Mouse (Mus musculus) heart, embryonic 16.5 days (tissue): ENCODE measurements at regions not wholly inside any gene's neighbourhood (a gene's known extent, or its start where the extent isn't known, plus 50 kb on each side); places are given as distances from the start of the nearest gene placed in this dataset.
A peak's percentile ranks its signal among the peaks of the same experiment; 100 is the strongest.

Experiments used
- ATAC-seq: fragments of 200-750 bp; cut with Nextera tagmentation; replicated peaks from 2 replicates; pipeline ENCODE4 v1.8.0; 2017; ENCODE audit warnings: moderate number of reproducible peaks; ENCODE audit not compliant: insufficient read depth, low FRiP score; ENCODE audit errors: extremely low read depth
- H3K27ac ChIP-seq: fragments of 300-500 bp; sonication (generic); 2 replicates; pipeline ENCODE4 v1.5.1; 2014; ENCODE audit warnings: mild to moderate bottlenecking, low read length, control low read depth, moderate library complexity
- H3K27me3 ChIP-seq: fragments of 300-500 bp; sonication (generic); 2 replicates; pipeline ENCODE4 v1.6.1; 2014; ENCODE audit warnings: low read length, mixed read lengths; ENCODE audit not compliant: control insufficient read depth, insufficient read depth
- H3K36me3 ChIP-seq: fragments of 300-500 bp; sonication (generic); 2 replicates; pipeline ENCODE4 v1.6.1; 2014; ENCODE audit not compliant: control insufficient read depth, insufficient read depth
- H3K4me1 ChIP-seq: fragments of 300-500 bp; sonication (generic); 2 replicates; pipeline ENCODE4 v1.6.1; 2014; ENCODE audit warnings: low read length, mixed read lengths; ENCODE audit not compliant: control insufficient read depth, insufficient read depth
- H3K4me2 ChIP-seq: fragments of 300-500 bp; sonication (generic); 2 replicates; pipeline ENCODE4 v1.6.1; 2014; ENCODE audit warnings: low read depth, mild to moderate bottlenecking, control low read depth, low read length
- H3K4me3 ChIP-seq: fragments of 300-500 bp; sonication (generic); 2 replicates; pipeline ENCODE4 v1.5.1; 2014; ENCODE audit warnings: mild to moderate bottlenecking, control low read depth, low read length
- H3K9ac ChIP-seq: fragments of 300-500 bp; sonication (generic); 2 replicates; pipeline ENCODE4 v1.6.1; 2014; ENCODE audit warnings: low read length, control low read depth
- H3K9me3 ChIP-seq: fragments of 300-500 bp; sonication (generic); replicated peaks from 2 replicates; pipeline ENCODE4 v1.6.1; 2016; ENCODE audit warnings: low read length; ENCODE audit not compliant: control insufficient read depth
- WGBS: fragments of 180-500 bp; shearing (Covaris S2); extraction: QIAGEN DNeasy Blood & Tissue Kit; methylation state at CpG from one replicate; pipeline ENCODE4 v1.1.7; 2014; 5-methylcytosine and 5-hydroxymethylcytosine counted together

DNA sequence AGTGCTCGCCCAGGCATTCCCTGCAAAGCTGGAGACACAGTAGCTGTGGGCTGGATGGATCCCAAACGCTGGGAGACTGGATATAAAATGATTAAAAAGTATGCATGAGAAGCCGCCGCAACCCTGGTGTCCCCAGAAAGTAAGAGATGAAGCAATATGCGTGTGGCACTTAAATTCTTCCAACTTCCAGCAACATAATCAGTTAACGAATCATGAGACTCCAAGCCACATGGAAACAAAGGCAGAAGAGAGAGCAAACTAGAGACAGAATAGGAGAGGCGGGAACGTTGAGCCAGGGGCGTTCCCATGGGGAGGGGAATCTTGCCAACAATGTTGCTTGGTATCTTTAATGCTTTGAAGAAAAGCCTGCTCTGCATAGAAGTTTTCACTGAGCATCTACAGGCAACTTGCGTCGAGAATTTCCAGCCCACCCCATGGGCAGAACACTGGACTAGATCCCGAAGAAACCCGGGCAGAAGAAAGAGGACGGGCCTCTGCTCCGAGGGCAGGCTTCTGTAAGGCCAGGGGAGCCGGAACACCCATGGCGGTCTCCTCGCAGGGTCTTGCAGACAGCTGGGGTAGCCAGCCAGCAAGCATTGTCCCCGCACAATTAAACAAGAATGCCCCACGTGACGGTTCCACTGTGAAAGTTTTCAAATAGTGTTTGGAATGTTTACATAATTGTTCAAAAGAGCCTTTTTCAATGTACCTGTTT is 333.7 kb downstream of the 3100002H09Rik start:
- Histone ChIP-seq H3K27ac (no peak overlapping the region), H3K4me3 (peak overlapping the region; percentile 53)
- no peak for ATAC-seq

DNA sequence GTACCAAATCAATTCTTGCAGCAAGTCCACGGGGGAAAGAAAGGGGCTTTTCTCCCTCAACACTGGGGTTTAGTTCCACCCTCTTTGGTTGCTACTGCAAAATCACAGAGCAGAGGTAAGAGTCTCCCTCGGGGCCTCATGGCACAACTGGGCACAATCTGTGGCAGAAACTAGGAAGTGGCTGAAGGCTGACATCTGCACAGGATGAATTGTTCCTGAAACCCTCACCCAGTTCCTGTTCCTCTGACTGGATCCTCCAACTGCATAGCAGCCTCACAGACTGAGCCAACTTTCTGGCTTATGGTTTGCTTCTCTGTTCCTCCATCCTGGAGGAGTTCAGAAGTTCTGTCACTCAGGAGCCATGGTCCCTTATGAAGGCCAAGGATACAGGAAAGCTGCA is 338.6 kb downstream of the 3100002H09Rik start:
- ATAC-seq: no peak
- Histone ChIP-seq H3K9me3 (no peaks in the 10 kb centered on the region), H3K4me2 (no peak overlapping the region), H3K27me3 (peaks cover 5% of the 10 kb centered on the region; the same call in 1 of the 2 replicates), H3K27ac (no peak overlapping the region), H3K36me3 (no peaks in the 10 kb centered on the region), H3K9ac (no peak overlapping the region), H3K4me1 (peaks cover 5% of the 10 kb centered on the region), H3K4me3 (no peak overlapping the region)
- WGBS: 68% methylated on average over 2 of the region's 2 CpGs

More for the DNA sequence above, 333.7 kb downstream of the 3100002H09Rik start:
- peaks cover 13% of the 10 kb centered on the region for H3K4me1 ChIP-seq
- H3K36me3 ChIP-seq: no peaks in the 10 kb centered on the region
- peak overlapping the region; percentile 80 for H3K4me2 ChIP-seq
- no peaks in the 10 kb centered on the region for H3K9me3 ChIP-seq
- H3K9ac ChIP-seq: peak overlapping the region; percentile 66
- H3K27me3 ChIP-seq: peaks cover 17% of the 10 kb centered on the region; the same call in 1 of the 2 replicates
- 9% methylated on average over 21 of the region's 21 CpGs for WGBS

- H3K4me1 ChIP-seq: 0 out of 2 replicates have a peak, but pooled peaks cover 3% of the 10 kb centered on the region
- H3K27me3 ChIP-seq: no peaks in the 10 kb centered on the region
- H3K9ac ChIP-seq: no peak overlapping the region
- H3K27ac ChIP-seq: no peak overlapping the region
- H3K4me3 ChIP-seq: no peak overlapping the region
- H3K36me3 ChIP-seq: no peaks in the 10 kb centered on the region
- no peaks in the 10 kb centered on the region for H3K9me3 ChIP-seq
- no peak for ATAC-seq
- 55% methylated on average over 4 of the region's 4 CpGs for WGBS
- H3K4me2 ChIP-seq: no peak overlapping the region
Measured at GRCm38 (mm10) chr4:124268404-124268803, 342.2 kb downstream of the 3100002H09Rik start.

GRCm38 (mm10) chr4:124266573-124266972 is 344.0 kb downstream of the 3100002H09Rik start:
- no peak overlapping the region for H3K9ac ChIP-seq
- ATAC-seq: no peak
- H3K4me3 ChIP-seq: no peak overlapping the region
- H3K36me3 ChIP-seq: no peaks in the 10 kb centered on the region
- 35% methylated on average over 4 of the region's 4 CpGs for WGBS
- no peak overlapping the region for H3K4me2 ChIP-seq
- no peaks in the 10 kb centered on the region for H3K27me3 ChIP-seq
- no peak overlapping the region for H3K27ac ChIP-seq
- H3K4me1 ChIP-seq: 0 out of 2 replicates have a peak, but pooled peaks cover 3% of the 10 kb centered on the region
- H3K9me3 ChIP-seq: 0 out of 2 replicates have a peak, but pooled peaks cover 3% of the 10 kb centered on the region

- no peak for ATAC-seq
- no peak overlapping the region for H3K4me3 ChIP-seq
- WGBS: 69% methylated on average over 15 of the region's 15 CpGs
- H3K9ac ChIP-seq: no peak overlapping the region
- H3K9me3 ChIP-seq: 0 out of 2 replicates have a peak, but pooled peaks cover 4% of the 10 kb centered on the region
- H3K4me1 ChIP-seq: 0 out of 2 replicates have a peak, but pooled peaks cover 3% of the 10 kb centered on the region
- H3K27ac ChIP-seq: no peak overlapping the region
- no peaks in the 10 kb centered on the region for H3K27me3 ChIP-seq
- H3K36me3 ChIP-seq: no peaks in the 10 kb centered on the region
- H3K4me2 ChIP-seq: no peak overlapping the region
Measured at GRCm38 (mm10) chr4:124265527-124265926, 345.1 kb downstream of the 3100002H09Rik start.

- 34% methylated on average over 9 of the region's 9 CpGs for WGBS
- H3K9ac ChIP-seq: no peak overlapping the region
- no peak for ATAC-seq
- 0 out of 2 replicates have a peak, but pooled peaks cover 4% of the 10 kb centered on the region for H3K9me3 ChIP-seq
- no peak overlapping the region for H3K4me3 ChIP-seq
- no peaks in the 10 kb centered on the region for H3K27me3 ChIP-seq
- no peak overlapping the region for H3K27ac ChIP-seq
- no peaks in the 10 kb centered on the region for H3K36me3 ChIP-seq
- no peaks in the 10 kb centered on the region for H3K4me1 ChIP-seq
- H3K4me2 ChIP-seq: no peak overlapping the region
Measured at GRCm38 (mm10) chr4:124257006-124257405, 339.2 kb upstream of the 4930535I16Rik start.

GRCm38 (mm10) chr4:124256515-124256914 is 338.7 kb upstream of the 4930535I16Rik start:
- 0 out of 2 replicates have a peak, but pooled peaks cover under 1% of the 10 kb centered on the region for H3K9me3 ChIP-seq
- no peak overlapping the region for H3K27ac ChIP-seq
- H3K27me3 ChIP-seq: no peaks in the 10 kb centered on the region
- no peak overlapping the region for H3K4me3 ChIP-seq
- no peaks in the 10 kb centered on the region for H3K4me1 ChIP-seq
- H3K36me3 ChIP-seq: no peaks in the 10 kb centered on the region
- no peak for ATAC-seq
- no peak overlapping the region for H3K4me2 ChIP-seq
- 82% methylated on average over 7 of the region's 7 CpGs for WGBS
- no peak overlapping the region for H3K9ac ChIP-seq

DNA sequence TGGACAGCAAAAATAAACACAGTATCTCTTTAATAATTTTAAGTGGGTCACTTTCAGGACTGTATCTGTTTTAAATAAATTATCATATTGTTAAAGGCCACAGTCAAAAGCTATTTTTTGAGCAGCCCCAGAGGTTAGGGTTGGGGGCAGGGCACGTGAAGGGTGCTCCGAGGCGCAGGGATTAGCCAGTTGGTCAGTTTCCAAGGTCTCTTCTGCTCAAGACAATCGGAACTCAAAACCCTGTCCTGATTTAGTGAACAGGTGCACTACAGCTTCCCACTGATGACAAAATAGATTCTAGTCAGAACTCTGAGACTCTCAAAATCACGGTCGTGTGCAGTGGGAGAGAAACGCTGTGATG is 337.3 kb upstream of the 4930535I16Rik start:
- no peak overlapping the region for H3K9ac ChIP-seq
- no peak overlapping the region for H3K4me3 ChIP-seq
- H3K27ac ChIP-seq: no peak overlapping the region
- H3K4me1 ChIP-seq: no peaks in the 10 kb centered on the region
- no peaks in the 10 kb centered on the region for H3K27me3 ChIP-seq
- H3K9me3 ChIP-seq: no peaks in the 10 kb centered on the region
- H3K36me3 ChIP-seq: no peaks in the 10 kb centered on the region
- H3K4me2 ChIP-seq: no peak overlapping the region
- 67% methylated on average over 7 of the region's 7 CpGs for WGBS
- no peak for ATAC-seq

DNA sequence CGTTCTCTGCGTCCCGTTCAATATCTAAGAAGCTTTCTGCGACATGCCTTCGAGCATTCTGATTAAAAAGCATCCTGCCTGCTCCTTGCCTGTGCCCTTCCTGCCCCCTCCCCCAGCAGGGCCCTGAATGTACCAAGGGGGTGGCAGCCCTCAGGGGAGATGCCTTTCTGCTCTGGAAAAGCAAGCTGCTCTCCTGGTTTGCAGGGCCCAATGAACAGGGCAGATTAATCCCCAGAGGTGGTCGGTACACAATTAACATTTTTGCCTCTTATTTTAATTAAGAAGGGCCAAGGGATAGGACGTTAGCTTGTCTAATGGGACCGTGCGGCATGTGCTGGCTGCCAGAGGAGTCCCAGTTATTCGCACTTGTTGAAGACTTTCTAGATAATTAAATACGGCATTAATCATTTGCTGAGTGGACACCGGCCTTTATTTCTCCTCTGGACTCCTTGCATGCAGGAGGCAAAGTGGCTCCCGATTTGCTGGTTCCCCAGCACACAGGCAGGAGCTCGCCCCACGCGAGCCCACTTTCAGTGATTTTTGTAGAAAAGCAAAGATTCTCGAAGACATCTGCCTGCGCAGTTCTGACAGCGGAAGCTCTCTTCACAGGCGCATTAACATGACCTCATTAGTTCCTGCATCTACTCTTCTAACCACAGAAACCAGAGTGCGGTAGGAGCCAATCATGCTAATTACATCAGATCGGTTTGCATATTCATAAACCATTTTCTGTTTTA is 336.8 kb upstream of the 4930535I16Rik start:
- no peak for ATAC-seq
- H3K4me2 ChIP-seq: no peak overlapping the region
- no peaks in the 10 kb centered on the region for H3K36me3 ChIP-seq
- H3K27me3 ChIP-seq: no peaks in the 10 kb centered on the region
- WGBS: 57% methylated on average over 22 of the region's 22 CpGs
- H3K9me3 ChIP-seq: no peaks in the 10 kb centered on the region
- H3K4me1 ChIP-seq: no peaks in the 10 kb centered on the region
- no peak overlapping the region for H3K27ac ChIP-seq
- no peak overlapping the region for H3K9ac ChIP-seq
- no peak overlapping the region for H3K4me3 ChIP-seq
